Mouse (Mus musculus): ENCODE data around the gene Maml3.
A peak's percentile ranks its signal among the peaks of the same experiment; 100 is the strongest.

GRCm38 (mm10) chr3:51894514-51894913 is 210.4 kb downstream of the Maml3 start:
- TF ChIP-seq CTCF (IDR thresholded peaks at IDR 0.05; ENCODE audit: borderline replicate concordance, extremely low read depth, insufficient read depth, insufficient read length) (peak; percentile 43; the same call in 1 of the 2 replicates), POLR2A (IDR thresholded peaks at IDR 0.05; ENCODE audit: borderline replicate concordance, extremely low read depth, insufficient read depth, insufficient read length, poor library complexity, severe bottlenecking) (no peak)

Data from brain, embryonic 14.5 days (tissue).